Mouse (Mus musculus): ENCODE measurements around the gene Gm42791.

The Gm42791 gene

GRCm38 (mm10) chr5:148954314-148955060 is 40.5 kb downstream of the Gm42791 start:
- no peak for DNase-seq (ENCODE audit: low spot score in 2 of 2)

DNA sequence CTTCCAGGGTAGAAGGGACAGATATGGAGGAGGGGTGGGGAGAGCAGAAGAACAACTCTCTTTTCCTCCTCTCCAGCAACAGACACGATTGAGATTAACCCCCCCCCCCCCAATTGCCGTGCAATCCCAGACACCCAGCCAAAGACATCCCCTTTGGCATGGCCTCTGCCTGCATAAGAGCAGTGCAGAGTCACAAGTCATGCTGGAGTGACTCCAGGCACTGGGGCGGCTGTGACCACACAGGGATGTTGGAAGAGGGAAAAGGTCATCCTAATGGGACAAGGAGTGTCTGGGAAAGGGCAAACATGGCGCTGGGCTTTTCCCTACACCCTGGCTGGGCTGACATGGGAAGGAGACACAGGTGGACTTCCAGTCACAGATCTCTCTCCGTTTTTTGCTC is 41.8 kb downstream of the Gm42791 start:
- no peak for DNase-seq (ENCODE audit: low spot score in 2 of 2)

DNA sequence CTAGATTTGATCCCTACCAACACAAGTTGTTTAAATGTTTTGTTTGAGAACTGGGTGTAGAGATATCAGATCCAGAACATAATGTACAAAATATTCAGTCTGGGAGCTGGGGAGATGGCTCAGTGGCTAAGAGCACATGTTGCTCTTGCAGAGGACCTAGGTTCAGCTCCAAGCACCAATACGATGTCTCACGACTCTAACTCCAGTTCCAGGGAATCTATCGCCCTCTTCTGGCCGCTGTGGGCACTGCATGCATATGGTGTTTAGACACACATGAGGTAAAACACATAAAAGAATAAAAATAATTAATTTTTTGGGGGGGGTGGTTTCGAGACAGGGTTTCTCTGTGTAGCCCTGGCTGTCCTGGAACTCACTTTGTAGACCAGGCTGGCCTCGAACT is 42.5 kb downstream of the Gm42791 start:
- no peak for DNase-seq (ENCODE audit: low spot score in 2 of 2)

DNA sequence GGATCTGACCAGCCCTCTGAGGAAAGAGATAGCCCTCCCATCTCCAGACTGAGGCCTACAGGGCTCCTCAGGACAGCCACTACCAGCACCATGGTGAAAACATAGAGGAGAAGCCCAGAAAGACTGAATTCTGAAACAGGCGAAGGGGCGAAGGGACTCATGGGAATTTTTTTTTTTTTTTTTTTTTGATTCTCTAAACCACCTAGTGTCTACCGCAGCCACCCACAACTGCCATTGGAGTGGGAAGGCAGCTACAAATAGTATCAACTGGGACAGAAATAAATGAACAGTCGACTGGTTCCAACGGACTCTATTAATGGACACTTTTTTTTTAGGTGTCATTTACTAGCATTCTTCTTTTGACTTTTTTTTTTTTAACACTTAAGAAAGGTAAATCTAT is 43.6 kb downstream of the Gm42791 start:
- no peak for DNase-seq (ENCODE audit: low spot score in 2 of 2)

GRCm38 (mm10) chr5:148950064-148950463 is 44.9 kb downstream of the Gm42791 start:
- DNase-seq (ENCODE audit: low spot score in 2 of 2): no peak

GRCm38 (mm10) chr5:148948577-148948976 is 46.4 kb downstream of the Gm42791 start:
- DNase-seq (ENCODE audit: low spot score in 2 of 2): no peak

- no peak for DNase-seq (ENCODE audit: low spot score in 2 of 2)
Observed at GRCm38 (mm10) chr5:148947412-148947811, 47.5 kb downstream of the Gm42791 start.

GRCm38 (mm10) chr5:148946787-148947186 is 48.2 kb downstream of the Gm42791 start:
- DNase-seq (ENCODE audit: low spot score in 2 of 2): no peak

- DNase-seq (ENCODE audit: low spot score in 2 of 2): no peak
Observed at GRCm38 (mm10) chr5:148945735-148946134, 49.2 kb downstream of the Gm42791 start.

- no peak for DNase-seq (ENCODE audit: low spot score in 2 of 2)
Observed at GRCm38 (mm10) chr5:148944024-148944423, 50.9 kb downstream of the Gm42791 start.

DNA sequence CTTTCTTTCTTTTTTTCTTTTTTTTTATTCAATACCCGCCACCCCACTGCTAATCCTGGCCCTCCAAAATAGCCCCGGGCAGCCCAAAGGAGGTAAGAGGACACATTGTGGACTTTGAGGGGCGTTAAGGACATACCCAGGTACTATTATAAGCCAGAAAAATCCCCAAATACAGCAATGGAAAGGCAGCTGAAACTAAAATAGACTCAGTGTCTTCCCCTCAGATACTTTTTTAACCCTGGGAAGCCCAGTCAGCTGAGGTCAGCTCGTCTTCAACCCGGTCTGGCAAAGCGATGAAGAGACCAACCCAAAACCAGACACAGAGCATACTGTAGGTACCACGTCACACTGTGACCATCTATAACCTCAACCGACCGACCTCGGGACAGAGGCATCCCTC is 51.5 kb downstream of the Gm42791 start:
- no peak for DNase-seq (ENCODE audit: low spot score in 2 of 2)

GRCm38 (mm10) chr5:148942957-148943356 is 52.0 kb downstream of the Gm42791 start:
- no peak for DNase-seq (ENCODE audit: low spot score in 2 of 2)

DNA sequence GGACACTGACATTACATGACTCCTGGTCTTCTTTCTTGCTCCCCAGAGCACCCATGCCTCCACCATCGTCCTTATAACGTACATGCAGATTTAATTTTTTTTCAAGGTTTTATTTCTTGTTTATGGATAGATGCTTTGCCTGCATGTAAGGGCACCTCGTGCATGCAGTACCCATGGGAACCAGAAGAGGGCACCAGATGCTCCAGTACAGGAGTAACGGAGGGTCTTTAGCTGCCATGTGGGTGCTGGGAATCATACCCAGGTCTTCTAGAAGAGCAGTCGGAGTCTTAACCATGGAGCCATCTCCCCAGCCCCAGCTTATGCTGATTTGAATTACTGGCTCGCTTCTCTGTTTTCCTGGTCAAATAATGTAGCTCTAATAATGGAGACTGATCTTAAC is 52.6 kb downstream of the Gm42791 start:
- DNase-seq (ENCODE audit: low spot score in 2 of 2): no peak

- DNase-seq (ENCODE audit: low spot score in 2 of 2): no peak
Observed at GRCm38 (mm10) chr5:148941867-148942266, 53.1 kb downstream of the Gm42791 start.

DNA sequence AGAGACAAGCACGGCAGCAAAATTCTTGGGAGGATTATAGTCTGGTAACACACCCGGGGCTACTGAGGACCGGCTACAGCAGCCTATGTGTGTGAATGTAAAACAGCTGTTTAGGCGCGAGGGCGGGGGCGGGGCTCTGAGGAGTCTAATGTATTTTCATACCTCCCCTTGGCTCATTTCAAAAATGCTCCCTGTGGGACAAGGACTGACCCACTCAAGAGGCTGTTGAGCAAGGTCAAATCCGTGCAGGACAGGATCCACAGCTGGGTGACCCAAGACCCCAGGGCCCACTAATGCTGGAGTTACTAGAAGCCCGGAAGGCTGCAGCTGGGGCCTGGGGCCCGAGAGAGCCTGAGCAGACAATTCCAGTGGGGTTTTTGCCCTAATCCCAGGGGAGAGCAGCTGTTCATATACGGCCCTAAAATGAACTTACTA is 55.0 kb downstream of the Gm42791 start:
- DNase-seq (ENCODE audit: low spot score in 2 of 2): no peak

DNA sequence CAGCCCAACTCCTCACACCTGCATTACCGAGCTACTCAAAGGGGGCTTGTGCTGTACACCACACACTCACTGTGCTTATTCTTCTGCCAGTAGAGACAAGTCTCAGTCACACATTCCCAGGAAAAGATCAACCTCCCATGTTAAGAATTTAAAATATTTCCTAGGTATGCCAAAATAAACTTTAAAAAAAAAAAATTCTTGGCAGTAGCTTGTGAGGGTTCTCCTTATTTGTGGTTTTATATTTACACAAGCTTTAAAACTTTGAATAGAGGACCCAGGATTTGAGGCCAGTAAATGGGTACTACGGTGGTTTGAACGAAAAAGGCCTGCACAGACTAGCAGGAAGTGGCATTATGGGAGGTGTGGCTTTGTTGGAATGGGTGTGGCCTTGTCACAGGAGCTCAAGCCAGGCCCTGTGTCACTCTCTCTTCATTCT is 58.4 kb downstream of the Gm42791 start:
- DNase-seq (ENCODE audit: low spot score in 2 of 2): no peak

DNA sequence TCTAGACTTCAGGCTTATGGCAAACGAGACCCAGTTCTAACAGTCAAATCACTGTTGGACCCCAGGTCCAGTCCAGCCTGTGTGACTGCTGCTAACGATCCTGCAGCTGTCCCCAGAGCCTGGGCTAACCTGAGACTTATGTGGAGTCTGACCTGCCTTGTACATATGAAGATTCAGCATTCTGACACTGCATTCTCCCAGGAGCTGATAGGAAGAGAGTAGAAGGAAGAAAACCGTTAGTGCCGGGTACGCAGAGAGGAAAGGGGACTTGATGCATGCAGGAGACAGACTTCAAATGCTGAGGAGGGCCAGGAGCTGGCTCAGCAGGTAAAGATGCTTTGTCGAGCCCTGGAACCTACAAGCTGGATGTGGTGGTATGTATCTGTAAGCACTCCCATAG is 59.1 kb downstream of the Gm42791 start:
- DNase-seq (ENCODE audit: low spot score in 2 of 2): no peak

DNA sequence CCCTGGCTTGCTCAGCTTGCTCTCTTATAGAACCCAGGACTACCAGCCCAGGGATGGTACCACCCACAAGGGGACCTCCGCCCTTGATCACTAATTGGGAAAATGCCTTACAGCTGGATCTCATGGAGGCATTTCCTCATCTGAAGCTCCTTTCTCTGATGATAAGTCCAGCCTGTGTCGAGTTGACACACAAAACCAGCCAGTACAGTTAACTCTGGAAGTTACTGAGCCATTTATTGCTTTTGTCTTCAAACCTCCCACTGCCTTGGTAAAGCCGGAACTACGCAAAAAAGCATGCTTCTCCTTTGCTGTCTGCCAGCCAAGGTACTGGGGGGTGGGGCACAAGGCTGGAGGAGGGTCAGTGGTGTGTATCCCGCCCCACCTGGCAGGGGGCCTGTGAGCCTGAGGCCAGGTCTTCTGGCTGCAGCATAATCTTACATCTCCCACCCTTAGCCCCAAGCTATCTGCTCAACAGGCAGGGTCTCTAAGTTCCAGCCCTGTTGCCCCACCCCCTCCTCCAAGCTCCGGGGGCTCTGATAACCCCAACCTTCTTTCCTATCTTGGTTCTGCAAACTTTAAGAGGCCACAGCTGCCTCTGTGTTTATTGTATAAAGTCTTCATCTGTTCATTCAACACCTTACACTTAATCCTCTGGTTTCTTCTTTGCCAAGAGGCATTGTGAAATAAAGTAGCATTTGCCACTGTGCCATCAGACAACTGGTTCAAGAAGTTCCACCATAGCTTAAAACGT is 59.7 kb downstream of the Gm42791 start:
- no peak for DNase-seq (ENCODE audit: low spot score in 2 of 2)

DNA sequence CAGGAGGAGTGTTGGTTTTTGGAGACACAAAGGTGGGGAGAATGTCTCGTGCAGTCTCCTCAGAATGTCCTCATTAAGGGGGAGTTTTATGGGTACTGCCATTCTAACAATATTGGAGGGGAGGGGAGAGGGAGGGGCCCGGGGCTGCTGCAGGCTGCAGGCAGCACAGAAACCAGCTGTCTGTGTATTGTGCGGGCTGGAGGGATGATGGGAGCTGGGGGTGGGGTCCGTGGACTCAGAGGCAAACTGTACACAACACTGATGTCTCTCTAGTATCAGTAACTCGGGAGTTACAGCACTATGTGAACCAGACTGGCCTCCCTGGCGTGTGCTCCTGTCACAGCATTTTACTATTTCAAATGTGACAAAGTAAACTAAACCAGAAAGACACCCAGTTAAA is 60.5 kb downstream of the Gm42791 start:
- DNase-seq (ENCODE audit: low spot score in 2 of 2): no peak

DNA sequence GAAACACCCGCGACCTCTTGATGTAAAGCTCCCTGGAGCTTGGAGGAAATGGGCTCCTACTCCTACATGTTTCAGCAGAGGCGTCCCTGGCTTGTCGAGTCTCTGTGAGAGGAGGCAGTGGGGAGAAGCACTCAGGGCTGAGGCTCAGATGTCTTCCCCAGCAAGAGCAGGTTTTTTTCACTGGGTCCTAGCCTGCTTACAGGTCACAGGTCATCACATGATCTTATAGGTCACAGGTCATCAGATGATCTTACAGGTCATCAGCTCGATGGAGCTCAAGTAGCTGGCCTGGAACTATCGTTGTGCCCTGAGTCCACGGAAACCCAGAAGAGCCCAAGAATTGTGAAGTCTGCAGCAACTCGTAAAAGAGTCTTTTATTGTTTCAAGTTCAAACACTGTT is 61.2 kb downstream of the Gm42791 start:
- DNase-seq (ENCODE audit: low spot score in 2 of 2): no peak

DNA sequence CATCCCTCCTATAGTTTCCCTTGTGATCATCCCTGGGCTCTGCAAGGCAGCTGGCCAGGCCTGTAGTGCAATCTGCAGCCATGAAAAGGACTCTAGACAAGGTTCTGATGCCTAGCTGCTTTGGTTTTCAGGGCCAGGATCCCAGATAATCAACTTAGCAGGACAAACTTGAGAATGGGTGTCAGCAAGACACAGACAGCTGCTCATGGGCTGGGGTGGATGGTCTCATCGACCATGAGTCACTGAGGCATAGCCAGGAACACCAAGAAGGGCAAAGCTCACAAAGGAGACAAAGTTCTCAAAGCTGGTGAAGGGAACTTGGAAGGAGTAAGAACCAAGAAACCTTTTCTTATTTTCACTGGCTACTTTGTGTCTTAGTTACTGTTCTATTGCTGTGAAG is 63.6 kb downstream of the Gm42791 start:
- no peak for DNase-seq (ENCODE audit: low spot score in 2 of 2)

GRCm38 (mm10) chr5:148929116-148929449 is 65.9 kb downstream of the Gm42791 start, which contains the start of gene Katnal1:
TSS of gene Katnal1 (minus strand) at chr5:148929320.
- no peak for DNase-seq (ENCODE audit: low spot score in 2 of 2)

- peak; percentile 95 to 97 for DNase-seq (ENCODE audit: low spot score in 2 of 2)
Observed at GRCm38 (mm10) chr5:148928382-148929115, 66.4 kb downstream of the Gm42791 start.
